Mouse (Mus musculus) ovary, postnatal 10 days (tissue): ENCODE measurements around the gene 3110082I17Rik.
"Not testable (repeated sequence)": the region's sequence is repeated elsewhere in the genome, so short reads cannot be mapped to it uniquely, and the experiment has no call there.

Source experiments
- DNase-seq: peaks from one replicate; pipeline ENCODE4 v3.0.0; 2022; ENCODE audit warnings: low spot score

The 3110082I17Rik gene

DNA sequence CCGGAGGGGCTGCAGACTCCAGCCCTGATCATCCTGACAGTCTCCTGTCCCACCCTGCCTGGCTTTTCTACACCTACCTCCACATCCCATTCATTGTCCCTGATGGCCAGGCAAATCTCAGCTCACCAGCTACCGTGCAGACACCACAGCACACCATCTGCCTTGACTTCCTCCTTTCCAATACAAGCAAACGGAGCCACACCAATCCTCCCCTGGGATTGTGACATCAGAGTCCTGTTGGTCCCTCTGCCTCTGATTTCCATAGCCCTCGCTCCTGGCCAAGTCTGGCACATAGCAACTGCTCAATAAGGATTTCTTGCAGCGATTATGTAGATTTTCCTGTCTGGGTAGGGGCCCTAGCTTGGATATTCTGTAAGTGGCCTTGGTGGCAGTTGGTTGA is 109.2 kb downstream of the 3110082I17Rik start, which contains the start of gene Cox19:
Cox19 (minus strand) TSS at position 285 of the 400 bp plus-strand sequence.
- DNase-seq = no peak

DNA sequence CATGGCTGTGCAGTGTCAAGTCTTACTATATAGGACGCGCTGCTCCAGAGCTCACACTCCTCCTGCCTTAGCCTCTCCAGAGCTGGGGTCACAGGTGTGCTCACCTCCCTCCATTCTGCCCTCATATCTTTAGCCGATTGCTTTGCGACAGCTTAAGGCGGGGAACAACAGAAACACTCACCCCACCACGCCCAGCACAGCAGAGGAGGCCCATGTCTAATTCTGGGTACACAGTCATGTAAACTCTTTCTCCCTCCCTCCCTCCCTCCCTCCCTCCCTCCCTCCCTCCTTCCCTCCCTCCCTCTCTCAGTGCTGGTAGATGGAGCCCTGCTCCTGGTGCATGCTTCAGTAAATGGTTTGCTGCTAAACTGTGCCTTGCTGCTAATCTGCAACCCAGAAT is 110.6 kb downstream of the 3110082I17Rik start:
- no peak for DNase-seq

DNA sequence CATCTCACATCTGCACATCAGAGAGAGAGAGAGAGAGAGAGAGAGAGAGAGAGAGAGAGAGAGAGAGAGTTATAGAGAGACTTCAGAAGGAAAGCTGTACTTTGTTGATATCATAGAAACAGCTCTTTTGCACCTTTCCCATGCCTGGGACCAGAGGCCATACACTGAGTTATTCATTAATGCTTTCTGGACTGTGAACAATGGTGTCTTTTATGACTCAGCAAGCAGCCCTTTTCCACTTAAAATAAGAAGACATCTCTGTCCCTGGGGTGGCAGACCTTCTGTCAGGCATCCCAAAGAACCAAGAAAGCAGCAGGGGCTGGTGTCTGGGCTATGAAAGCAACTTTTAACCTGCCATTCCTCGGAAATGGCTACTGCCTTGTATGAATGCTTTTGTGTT is 113.1 kb downstream of the 3110082I17Rik start:
- DNase-seq = no peak

DNA sequence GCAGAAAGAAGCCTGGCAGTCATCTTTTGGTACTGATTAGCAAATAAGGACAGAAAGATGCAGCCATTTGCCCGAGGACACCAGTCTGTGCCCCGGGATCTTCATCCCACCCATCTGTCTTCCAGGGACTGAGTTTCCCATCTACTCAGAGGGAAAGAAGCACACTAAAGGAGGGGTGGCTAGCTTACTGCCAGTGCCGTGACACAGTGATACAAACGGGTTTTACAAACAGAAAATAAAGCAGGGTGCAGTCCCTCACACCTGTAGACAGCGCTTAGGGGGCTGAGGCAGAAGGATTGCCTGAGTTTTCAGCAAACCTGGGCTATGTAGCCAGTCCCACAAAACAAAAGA is 115.0 kb downstream of the 3110082I17Rik start:
- no peak for DNase-seq

DNA sequence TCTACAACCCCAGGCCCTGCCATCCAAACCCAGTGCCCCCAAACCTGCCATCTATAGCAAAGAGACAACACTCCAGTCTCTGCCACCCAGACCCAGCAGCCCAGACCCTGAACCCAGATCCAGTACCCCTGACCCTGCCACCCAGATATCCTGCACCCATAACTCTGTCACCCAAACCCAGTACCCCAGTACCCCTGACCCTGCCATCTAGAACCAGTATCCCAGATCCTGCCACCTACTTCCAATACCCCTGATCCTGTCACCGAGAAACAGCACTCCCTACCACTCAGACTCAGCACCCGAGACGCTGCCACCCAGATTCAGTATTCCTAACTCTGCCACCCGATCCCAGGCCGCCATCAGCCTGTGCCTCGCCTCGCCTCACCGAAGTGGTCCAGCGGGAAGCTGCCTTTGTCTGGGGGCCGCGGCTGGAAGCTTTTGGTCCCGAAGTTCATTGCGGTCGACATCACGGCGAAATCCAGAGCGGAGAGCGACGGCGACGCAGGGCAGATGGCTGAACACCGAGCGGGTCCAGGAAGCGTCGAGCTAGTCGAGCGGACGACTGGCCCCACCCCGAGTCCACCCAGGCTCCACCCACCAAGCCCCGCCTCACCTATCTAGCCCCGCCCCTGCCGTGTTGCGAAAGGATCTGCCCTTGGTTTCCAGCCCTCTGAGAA is 115.5 kb downstream of the 3110082I17Rik start:
- peak; percentile 87 for DNase-seq

DNA sequence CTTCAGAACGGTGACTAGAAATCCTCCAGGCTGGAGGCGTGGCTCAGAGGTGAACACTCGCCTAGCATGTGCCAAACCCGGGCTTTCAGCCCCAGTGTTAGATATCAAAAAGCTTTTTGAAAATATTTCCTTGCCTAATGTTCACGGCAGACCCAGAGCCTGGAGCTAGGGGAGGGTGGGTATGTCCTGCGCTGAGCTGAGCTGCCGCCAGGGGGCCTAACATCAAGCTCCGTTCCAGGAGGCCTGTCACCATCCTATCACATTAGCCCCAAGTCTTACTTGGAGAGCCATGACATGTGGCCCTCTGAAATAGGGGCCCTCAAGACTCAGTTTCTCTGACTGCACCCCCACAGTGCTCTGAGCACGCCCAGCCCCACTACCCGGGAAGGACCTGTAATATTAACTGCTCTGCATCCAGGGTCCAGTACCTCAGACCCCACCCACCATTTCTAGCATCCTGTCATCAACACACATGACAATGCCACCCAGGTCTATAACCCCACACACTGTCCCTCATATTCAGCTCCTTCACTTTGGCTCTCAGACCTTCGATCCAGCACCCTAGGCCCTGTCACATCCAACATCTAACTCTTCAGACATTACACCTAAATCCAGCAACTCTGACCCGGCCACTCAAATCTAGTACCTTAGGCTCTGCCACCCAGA is 116.2 kb downstream of the 3110082I17Rik start:
- no peak for DNase-seq

DNA sequence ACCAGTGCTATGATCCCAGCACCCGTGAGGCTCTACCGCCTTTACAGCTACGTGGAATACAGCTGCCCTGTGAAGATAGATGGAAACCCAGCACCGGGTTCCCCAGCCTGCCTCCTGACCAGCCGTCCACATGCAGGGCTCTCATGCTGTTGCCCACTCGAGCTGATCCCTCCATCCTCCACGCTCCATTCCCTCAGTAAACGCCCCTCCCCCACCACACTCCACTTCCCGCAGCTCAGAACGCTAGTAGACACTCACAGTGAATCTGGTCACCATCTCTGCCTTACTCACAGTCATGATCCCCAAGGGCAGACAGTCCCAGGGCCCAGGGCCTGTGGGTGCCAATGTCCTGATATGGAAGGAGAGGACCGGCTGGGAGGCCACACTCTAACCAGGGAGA is 121.4 kb downstream of the 3110082I17Rik start:
- no peak for DNase-seq

DNA sequence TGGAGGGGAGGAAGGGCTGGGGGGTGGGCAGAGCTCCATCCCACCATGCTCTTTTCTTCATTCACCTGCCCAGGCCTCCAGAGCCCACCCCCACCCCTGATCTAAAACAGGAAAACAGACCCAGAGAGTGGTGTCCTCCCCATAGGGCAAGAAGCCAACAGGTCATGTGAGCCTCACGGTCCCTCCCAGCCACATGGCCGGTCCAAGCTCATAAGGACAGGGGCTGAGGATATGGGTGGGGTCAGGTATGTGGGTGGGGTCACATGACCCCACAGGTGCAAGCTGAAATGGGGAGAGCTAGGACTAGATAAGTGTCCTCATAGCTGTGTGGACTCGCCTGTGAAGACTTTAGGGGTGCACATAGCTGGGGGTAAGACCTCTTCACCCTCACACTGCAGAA is 121.9 kb downstream of the 3110082I17Rik start:
- DNase-seq = no peak

DNA sequence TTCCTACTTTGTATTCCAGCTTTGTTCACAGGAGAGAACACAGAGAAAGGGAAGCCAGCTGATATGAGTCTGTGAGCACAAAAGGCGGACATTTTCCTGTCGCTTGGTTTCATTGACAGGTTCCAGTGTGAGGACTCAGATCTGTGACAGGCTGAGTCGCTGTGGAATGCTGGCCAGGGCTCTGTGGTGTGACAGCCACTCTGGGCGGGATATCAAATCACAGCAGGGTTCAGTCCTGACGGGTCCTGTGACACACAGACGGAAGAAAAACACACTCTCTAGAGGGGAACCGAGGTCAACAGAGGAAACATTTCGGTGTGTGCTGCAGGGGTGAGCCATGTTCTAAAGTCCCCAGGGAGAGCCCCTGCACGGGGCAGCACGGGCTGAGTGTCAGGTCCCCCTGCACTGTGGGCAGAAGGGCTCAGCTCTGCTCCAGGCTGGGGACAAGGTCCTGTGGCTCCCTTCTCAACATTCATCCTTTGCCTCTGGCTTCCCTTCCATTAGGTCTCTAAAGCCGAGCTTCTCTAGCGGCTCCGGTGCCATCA is 122.4 kb downstream of the 3110082I17Rik start:
- no peak for DNase-seq

DNA sequence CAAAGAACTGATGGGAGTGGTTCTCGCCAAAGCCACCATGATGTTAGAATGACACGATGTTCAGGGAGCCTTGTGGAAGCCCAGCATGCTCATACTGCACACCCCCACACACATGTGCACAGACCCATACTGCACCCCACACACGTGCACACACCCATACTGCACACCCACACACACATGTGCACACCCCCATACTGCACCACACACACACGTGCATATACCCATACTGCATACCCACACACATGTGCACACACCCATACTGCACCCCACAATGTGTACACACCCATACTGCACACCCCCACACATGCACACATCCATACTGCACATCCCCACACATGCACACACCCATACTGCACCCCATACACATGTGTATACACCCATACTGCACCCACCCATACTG is 124.7 kb downstream of the 3110082I17Rik start:
- DNase-seq = no peak

DNA sequence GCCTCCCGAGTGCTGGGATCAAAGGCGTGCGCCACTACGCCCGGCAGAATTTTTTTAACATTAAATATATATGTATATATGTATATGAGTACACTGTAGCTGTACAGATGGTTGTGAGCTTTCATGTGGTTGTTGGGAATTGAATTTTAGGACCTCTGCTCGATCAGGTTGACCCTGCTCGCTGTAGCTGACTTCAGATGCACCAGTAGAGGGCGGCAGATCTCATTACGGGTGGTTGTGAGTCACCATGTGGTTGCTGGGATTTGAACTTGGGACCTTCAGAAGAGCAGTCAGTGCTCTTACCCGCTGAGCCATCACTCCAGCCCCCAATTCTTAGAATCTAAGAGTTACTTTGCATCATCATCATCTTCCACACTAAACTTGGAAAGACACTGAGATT is 125.9 kb downstream of the 3110082I17Rik start:
- not testable (repeated sequence) for DNase-seq

DNA sequence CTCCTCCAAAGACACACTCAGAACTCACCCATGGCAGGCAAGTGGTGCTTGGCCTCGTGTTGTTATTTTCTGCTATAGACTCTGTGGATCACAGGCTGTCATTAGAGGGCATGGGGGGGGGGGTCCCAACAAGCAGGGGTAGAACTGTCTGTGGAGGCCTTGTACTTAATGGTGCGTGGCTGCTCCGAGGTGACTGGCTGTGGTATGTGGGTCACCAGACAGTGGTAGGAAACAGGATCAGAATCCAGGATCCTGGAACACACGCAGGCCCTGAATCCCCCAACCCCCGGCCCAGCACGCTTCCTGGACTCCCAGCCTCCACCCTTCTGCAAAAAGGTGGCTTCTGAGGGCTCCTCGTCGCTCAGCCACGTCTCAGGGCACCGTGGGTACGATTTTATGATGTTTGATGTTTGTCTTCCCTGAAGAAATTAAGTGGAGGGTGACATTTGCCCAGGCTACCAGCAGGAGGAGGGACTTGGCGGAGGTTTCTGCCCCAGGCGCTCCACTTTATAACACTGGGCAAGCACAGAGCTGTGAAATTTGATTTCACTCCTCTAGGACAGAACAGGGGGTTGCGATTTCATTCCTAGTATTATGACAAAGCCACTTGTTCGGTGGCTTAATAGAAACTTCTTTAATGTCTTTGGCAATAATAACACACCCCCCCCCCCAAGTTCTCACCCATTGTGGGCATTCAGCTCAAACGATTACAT is 126.9 kb downstream of the 3110082I17Rik start:
- no peak for DNase-seq

DNA sequence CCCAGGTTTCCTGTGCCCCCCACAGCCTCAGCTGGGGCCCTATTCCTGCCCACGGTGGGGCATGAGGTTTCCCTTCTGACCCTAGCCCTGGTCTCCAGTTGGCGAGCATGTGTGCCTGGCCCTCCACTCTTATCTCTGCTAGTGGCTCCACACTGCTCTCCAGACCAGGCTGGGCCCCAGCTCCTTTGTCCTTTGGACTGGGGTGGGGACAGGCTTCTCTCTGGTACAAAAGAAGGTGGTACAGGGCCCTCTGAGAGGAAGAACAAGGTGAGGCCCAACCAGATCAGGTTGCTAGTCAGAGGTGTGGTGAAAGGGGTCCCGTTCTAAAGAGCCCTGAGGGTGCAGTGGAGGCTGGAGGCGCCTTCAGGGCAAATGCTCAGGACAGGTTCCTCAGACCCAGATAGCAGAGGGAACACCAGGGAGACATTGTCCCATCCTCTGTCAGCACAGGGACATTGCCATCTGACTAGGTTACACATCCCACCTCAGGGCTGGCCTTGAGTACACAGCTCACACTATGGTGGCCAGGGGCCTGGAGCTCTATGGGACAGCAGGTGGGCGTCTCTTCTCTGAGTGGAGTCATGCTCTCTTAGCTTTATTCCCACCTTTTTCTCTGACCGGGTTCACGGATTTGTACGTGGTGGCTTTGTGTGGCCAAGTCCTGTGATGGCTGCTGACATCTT is 127.6 kb downstream of the 3110082I17Rik start:
- no peak for DNase-seq

DNA sequence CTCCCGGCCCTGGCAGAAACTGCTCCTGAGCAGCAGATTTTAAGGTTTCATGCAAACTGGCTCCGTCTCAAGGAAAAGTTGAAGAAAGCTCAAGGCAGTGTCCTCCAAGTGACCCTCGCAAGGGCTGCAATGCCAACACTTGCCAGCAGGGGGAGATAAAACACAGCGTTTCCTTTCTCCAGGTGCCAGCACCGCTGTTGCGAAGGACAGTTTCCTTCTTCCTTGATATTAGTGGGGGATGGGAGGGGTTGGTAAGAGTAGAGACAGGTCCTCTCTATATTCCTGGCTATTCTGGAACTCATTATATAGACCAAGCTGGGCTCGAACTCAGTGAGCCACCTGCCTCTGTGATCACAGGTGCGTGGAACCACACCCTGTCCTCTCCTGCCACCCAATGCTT is 128.6 kb downstream of the 3110082I17Rik start:
- DNase-seq = peak; percentile 79

DNA sequence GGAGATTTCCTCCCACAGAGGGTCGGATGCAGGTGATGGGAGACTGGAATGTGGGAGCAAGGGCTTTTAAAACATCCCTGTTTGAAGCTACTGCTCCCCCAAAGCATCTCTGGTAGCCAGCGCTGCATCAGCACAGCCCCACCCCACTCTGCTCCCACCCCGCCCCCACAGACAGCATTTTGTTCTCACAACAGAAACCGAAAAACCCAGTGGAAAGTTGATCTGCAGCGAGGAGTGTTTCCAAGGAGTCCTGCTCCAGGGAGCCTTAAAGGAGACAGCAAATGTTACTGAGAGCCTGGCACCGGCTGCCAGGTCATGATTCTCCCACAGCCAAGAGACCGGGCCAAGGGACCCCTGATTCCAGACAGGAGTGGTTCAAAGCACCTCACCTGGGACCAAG is 129.6 kb downstream of the 3110082I17Rik start:
- DNase-seq = no peak

DNA sequence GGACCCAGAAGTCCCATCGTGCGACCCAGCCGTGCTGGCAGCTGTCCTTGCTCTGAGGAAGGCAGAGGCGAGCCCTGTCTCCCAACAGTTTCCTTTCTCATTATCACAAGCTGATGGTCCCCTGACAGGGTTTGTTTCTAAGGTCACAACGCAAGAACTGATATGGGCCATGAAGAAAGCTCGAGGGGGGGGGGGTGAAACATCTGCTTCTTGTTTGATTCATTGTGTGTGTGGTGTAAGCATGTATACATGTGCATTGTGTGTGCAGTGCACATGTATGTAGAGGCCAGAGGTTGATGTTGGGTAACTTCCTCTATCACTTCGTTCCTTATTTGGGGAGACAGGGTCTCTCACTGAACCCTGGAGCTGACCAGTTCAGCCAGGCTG is 132.7 kb downstream of the 3110082I17Rik start:
- no peak for DNase-seq

DNA sequence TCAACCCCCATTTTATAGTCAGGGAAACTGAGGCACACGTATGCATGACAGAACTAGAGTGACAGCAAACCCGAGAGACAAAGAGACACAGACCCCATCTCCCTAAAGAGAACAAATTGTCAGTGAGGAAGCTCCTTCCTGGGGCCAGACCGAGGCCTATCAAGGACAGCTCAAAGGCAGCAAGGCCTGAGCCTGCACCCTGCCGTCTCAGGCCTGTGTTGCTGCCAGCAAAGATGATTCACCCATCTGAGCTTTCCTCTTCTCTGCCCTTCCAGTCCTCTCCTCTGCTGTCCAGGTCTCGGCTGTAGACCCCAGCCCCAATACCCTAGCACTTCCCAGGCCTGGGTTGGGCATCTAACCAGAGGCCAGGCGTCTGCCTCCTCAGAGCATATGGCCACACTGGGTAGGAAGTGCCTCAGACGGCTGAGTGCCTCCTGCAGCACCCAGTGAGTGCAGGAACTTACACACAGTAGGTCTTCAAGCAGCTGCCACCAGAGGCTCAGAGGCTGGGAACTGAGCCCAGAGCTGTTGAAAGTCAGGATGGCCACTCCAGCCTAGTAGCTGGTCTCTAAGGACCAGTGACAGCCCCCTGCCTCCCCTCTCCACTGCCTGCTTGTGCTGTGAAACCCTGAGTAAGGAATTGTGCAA is 133.2 kb downstream of the 3110082I17Rik start:
- DNase-seq = no peak

DNA sequence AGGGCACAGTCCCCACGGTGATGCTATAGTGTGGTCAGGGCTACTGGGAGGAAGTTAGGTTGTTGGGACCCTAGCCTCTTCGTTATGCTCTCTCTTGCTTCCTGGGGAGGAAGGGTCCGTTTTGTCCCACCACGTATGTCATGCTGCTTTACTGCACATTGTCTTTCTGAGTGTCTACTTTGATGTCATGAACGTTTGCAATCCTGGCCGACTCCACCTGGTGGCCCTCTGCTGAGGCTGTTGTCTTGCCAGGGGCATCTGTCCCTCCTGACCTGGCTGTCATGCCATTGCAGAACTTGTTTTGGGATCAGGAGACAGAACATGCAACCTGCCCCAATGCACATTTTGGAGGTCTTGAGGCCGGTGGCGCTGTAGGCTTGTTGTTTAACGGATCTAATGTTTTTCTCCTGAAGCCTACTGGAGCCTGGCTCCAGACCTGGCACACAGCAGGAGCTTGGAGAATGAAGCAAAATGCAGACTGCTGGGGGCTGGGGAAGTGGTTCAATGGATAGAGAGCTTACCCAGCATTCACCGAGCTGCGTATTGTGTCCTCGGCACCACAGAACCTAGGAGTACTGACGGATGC is 134.1 kb downstream of the 3110082I17Rik start:
- no peak for DNase-seq

DNA sequence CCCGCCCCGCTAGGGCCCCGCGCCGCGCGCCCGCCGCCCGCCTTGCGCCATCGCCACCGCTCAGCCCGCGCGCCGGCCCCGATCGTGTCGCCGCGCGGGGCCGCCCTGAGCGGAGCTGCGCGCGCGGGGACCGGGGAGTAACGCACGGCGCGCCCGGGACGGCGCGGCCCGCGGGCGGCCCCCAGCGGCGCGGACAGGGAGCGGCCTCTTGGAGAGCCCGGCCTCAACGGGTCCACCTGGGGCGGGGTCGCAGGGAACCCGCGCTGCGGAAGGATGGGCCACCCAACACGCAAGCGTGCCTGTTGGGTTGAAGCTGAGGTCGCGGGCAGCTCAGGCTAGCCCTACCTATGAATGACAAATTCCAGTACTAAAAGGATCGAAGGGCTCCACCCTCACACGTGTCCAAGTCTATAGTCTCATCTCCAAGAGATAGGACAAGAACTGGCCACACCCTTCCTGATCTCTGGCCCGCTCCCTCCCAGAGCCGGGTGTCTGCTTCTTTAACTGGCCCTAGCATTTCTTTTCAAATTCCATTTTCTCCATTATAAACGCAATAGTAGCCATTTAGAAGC is 134.8 kb downstream of the 3110082I17Rik start, which contains the start of gene Adap1:
Adap1 (minus strand) TSS at position 228 of the 572 bp plus-strand sequence.
- no peak for DNase-seq

DNA sequence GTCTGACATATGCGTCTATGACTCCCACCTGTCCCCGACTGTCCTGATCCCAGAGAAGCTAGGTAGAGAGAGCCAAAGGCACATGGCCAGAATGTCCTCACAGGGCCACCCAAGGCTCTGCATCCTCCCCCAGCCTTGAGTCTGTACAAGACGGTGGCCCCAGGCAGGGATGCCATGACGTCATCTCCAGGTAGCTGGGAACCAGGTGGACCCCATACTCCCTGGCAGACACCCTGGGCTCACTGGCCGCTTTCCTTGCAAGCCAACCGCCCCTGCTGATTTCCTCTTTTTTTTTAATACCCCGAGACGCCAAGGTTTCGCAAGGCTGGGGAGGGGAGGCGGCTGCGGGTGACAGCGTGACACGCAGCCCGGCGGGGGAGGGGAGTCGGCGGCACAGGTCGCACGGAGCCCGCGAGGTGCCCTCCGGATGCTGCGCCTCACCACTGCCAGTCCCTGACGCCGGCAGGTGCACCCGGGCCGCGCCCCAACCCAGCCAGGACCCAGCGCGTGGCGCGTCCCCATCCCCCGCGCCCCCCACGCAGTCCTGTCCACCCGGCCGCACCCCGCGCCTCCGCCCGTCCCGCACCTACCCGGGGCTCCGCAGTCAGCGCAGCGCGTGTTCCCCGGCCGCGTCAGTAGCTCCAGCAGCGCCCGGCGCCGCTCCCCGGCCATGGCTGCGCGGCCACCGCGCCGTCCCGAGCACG is 135.5 kb downstream of the 3110082I17Rik start:
- DNase-seq = no peak
